Mouse (Mus musculus): Measurements from ENCODE around the gene Ifi214. TPM values are rescaled to one million over a fixed set of nuclear protein-coding genes. Genes with fewer than 3 reads are reported as not detected.

Gene Ifi214
- polyA plus RNA-seq, 1 experiment from 2014 or later = 0.04 TPM

Small RNA genes lying within 50 kb of the gene (microRNA-seq; reads per million reads assigned to microRNA genes)
- not detected for gene Gm44481

Other genes starting within 250 kb of the Ifi214 start
- gene Ackr1, start 202.2 kb downstream of the Ifi214 start, polyA plus RNA-seq (2015; fragmentation: Nextera tagmentation; extraction: Ambion mirVana) = 2.8 and 7.4 TPM in 2 replicates
- gene Aim2, start 185.1 kb downstream of the Ifi214 start, polyA plus RNA-seq (2015; fragmentation: Nextera tagmentation; extraction: Ambion mirVana) = 2.3 and 3.3 TPM in 2 replicates
- 2.9 and 3.8 TPM in 2 replicates for gene Cadm3, start 168.3 kb downstream of the Ifi214 start, polyA plus RNA-seq (2015; fragmentation: Nextera tagmentation; extraction: Ambion mirVana)
- 0.18 and 0.21 TPM in 2 replicates for gene Ifi206, start 44.9 kb downstream of the Ifi214 start, polyA plus RNA-seq (2015; fragmentation: Nextera tagmentation; extraction: Ambion mirVana)
- gene Ifi213, start 63.3 kb upstream of the Ifi214 start, polyA plus RNA-seq (2015; fragmentation: Nextera tagmentation; extraction: Ambion mirVana) = 0.45 and 0.54 TPM in 2 replicates
- 0.67 and 0.80 TPM in 2 replicates for gene Ifi209, start 95.0 kb upstream of the Ifi214 start, polyA plus RNA-seq (2015; fragmentation: Nextera tagmentation; extraction: Ambion mirVana)
- gene Ifi208, start 137.7 kb upstream of the Ifi214 start, polyA plus RNA-seq (2015; fragmentation: Nextera tagmentation; extraction: Ambion mirVana) = not detected in 2 replicates
- 1.1 and 1.2 TPM in 2 replicates for gene Ifi207, start 205.8 kb upstream of the Ifi214 start, polyA plus RNA-seq (2015; fragmentation: Nextera tagmentation; extraction: Ambion mirVana)
- gene Ifi204, start 231.0 kb upstream of the Ifi214 start, polyA plus RNA-seq (2015; fragmentation: Nextera tagmentation; extraction: Ambion mirVana) = 2.6 and 2.9 TPM in 2 replicates